Mouse (Mus musculus): ENCODE results near the gene Shc1. TPM values are rescaled to one million over a fixed set of nuclear protein-coding genes. Genes with fewer than 3 reads are reported as not detected.

Gene Shc1
- polyA plus RNA-seq, 1 experiment from 2014 or later, result 54.8 TPM

GRCm38 (mm10) chr3:89411490-89412393, 6.5 kb upstream of the Shc1 start, which contains the start of gene Flad1:
Flad1 (minus strand) TSS chr3:89411870.
- peak within 1 kb of the TSS; percentile 60 for H3K9ac ChIP-seq
- no peaks in the 10 kb centered on the region for H3K9me3 ChIP-seq (replicated peaks)
- 6% methylated on average over 28 of the region's 28 CpGs for WGBS
- no peaks in the 10 kb centered on the region for H3K27me3 ChIP-seq
- H3K4me1 ChIP-seq, result peaks cover 20% of the 10 kb centered on the region
- peak within 1 kb of the TSS; percentile 65 for H3K4me2 ChIP-seq (replicated peaks)
- H3K36me3 ChIP-seq, result peaks cover 25% of the 10 kb centered on the region
- H3K4me3 ChIP-seq, result peak within 1 kb of the TSS; percentile 44
- peak within 1 kb of the TSS; percentile 40 for H3K27ac ChIP-seq
- ATAC-seq (ENCODE audit: low FRiP score), result peak; percentile 100

GRCm38 (mm10) chr3:89416158-89416557, 2.1 kb upstream of the Shc1 start:
- Histone ChIP-seq H3K4me3 (no peak overlapping the region), H3K27me3 (no peaks in the 10 kb centered on the region), H3K9me3 (replicated peaks) (no peaks in the 10 kb centered on the region), H3K4me1 (peaks cover 32% of the 10 kb centered on the region), H3K27ac (no peak overlapping the region), H3K36me3 (peaks cover 25% of the 10 kb centered on the region), H3K4me2 (replicated peaks) (no peak overlapping the region), H3K9ac (no peak overlapping the region)
- 97% methylated on average over 8 of the region's 8 CpGs for WGBS
- ATAC-seq (ENCODE audit: low FRiP score), result no peak

GRCm38 (mm10) chr3:89417131-89417530, 1.1 kb upstream of the Shc1 start:
- H3K9ac ChIP-seq, result peak overlapping the region; percentile 60
- H3K4me2 ChIP-seq (replicated peaks), result peak overlapping the region; percentile 85
- peak overlapping the region; percentile 59 for H3K4me3 ChIP-seq
- no peak for ATAC-seq (ENCODE audit: low FRiP score)
- 36% methylated on average over 2 of the region's 2 CpGs for WGBS
- H3K27ac ChIP-seq, result peak overlapping the region; percentile 78; the same call in 1 of the 2 replicates
- H3K27me3 ChIP-seq, result no peaks in the 10 kb centered on the region
- H3K9me3 ChIP-seq (replicated peaks), result no peaks in the 10 kb centered on the region
- H3K36me3 ChIP-seq, result peaks cover 25% of the 10 kb centered on the region
- peaks cover 40% of the 10 kb centered on the region for H3K4me1 ChIP-seq

GRCm38 (mm10) chr3:89417840-89418169, 438 bp upstream of the Shc1 start:
- Histone ChIP-seq H3K27ac (peak overlapping the region; percentile 78), H3K4me1 (peaks cover 43% of the 10 kb centered on the region), H3K4me2 (replicated peaks) (peak overlapping the region; percentile 85), H3K9me3 (replicated peaks) (no peaks in the 10 kb centered on the region), H3K36me3 (peaks cover 25% of the 10 kb centered on the region), H3K27me3 (no peaks in the 10 kb centered on the region), H3K4me3 (peak overlapping the region; percentile 59), H3K9ac (peak overlapping the region; percentile 60)
- WGBS, result under 1% methylated on average over 20 of the region's 20 CpGs
- ATAC-seq (ENCODE audit: low FRiP score), result peak; percentile 47

- Histone ChIP-seq H3K4me3 (peak overlapping the region; percentile 59), H3K4me1 (peaks cover 46% of the 10 kb centered on the region), H3K36me3 (peaks cover 23% of the 10 kb centered on the region), H3K27me3 (no peaks in the 10 kb centered on the region), H3K9ac (peak overlapping the region; percentile 72), H3K4me2 (replicated peaks) (peak overlapping the region; percentile 85), H3K9me3 (replicated peaks) (no peaks in the 10 kb centered on the region), H3K27ac (peak overlapping the region; percentile 91)
- WGBS, result under 1% methylated on average over 16 of the region's 16 CpGs
- peak; percentile 20 for ATAC-seq (ENCODE audit: low FRiP score)
Observed at GRCm38 (mm10) chr3:89418861-89419250, 613 bp downstream of the Shc1 start.

- peak overlapping the region; percentile 91 for H3K27ac ChIP-seq
- H3K4me1 ChIP-seq, result peaks cover 46% of the 10 kb centered on the region
- no peaks in the 10 kb centered on the region for H3K9me3 ChIP-seq (replicated peaks)
- H3K4me2 ChIP-seq (replicated peaks), result peak overlapping the region; percentile 85
- 3% methylated on average over 9 of the region's 9 CpGs for WGBS
- no peaks in the 10 kb centered on the region for H3K27me3 ChIP-seq
- peak overlapping the region; percentile 72 for H3K9ac ChIP-seq
- ATAC-seq (ENCODE audit: low FRiP score), result no peak
- peaks cover 19% of the 10 kb centered on the region for H3K36me3 ChIP-seq
- H3K4me3 ChIP-seq, result peak overlapping the region; percentile 59
Observed at GRCm38 (mm10) chr3:89419571-89419970, 1.3 kb downstream of the Shc1 start.

GRCm38 (mm10) chr3:89419981-89420380, 1.7 kb downstream of the Shc1 start:
- H3K4me3 ChIP-seq, result peak overlapping the region; percentile 59
- no peaks in the 10 kb centered on the region for H3K9me3 ChIP-seq (replicated peaks)
- no peaks in the 10 kb centered on the region for H3K27me3 ChIP-seq
- peak overlapping the region; percentile 85 for H3K4me2 ChIP-seq (replicated peaks)
- H3K36me3 ChIP-seq, result peaks cover 19% of the 10 kb centered on the region
- 33% methylated on average over 3 of the region's 3 CpGs for WGBS
- H3K4me1 ChIP-seq, result peaks cover 46% of the 10 kb centered on the region
- peak overlapping the region; percentile 91 for H3K27ac ChIP-seq
- ATAC-seq (ENCODE audit: low FRiP score), result no peak
- H3K9ac ChIP-seq, result peak overlapping the region; percentile 72

- Histone ChIP-seq H3K4me1 (peaks cover 46% of the 10 kb centered on the region), H3K36me3 (peaks cover 21% of the 10 kb centered on the region), H3K27me3 (no peaks in the 10 kb centered on the region), H3K27ac (peak overlapping the region; percentile 67; the same call in 1 of the 2 replicates), H3K9me3 (replicated peaks) (no peaks in the 10 kb centered on the region), H3K9ac (no peak overlapping the region), H3K4me3 (no peak overlapping the region), H3K4me2 (replicated peaks) (peak overlapping the region; percentile 65)
- WGBS, result 72% methylated on average over 2 of the region's 2 CpGs
- ATAC-seq (ENCODE audit: low FRiP score), result no peak
Observed at GRCm38 (mm10) chr3:89420421-89420820, 2.2 kb downstream of the Shc1 start.

- Histone ChIP-seq H3K27me3 (no peaks in the 10 kb centered on the region), H3K27ac (peak overlapping the region; percentile 67), H3K4me1 (peaks cover 46% of the 10 kb centered on the region), H3K9ac (peak overlapping the region; percentile 64), H3K4me2 (replicated peaks) (peak overlapping the region; percentile 65), H3K4me3 (peak overlapping the region; percentile 38), H3K36me3 (peaks cover 13% of the 10 kb centered on the region), H3K9me3 (replicated peaks) (no peaks in the 10 kb centered on the region)
- WGBS, result 4% methylated on average over 11 of the region's 11 CpGs
- peak; percentile 24; the same call in 1 of the 2 replicates for ATAC-seq (ENCODE audit: low FRiP score)
Observed at GRCm38 (mm10) chr3:89421002-89421774, 2.9 kb downstream of the Shc1 start.

GRCm38 (mm10) chr3:89421810-89422473, 3.7 kb downstream of the Shc1 start:
- WGBS, result 5% methylated on average over 21 of the region's 22 CpGs
- ATAC-seq (ENCODE audit: low FRiP score), result no peak
- H3K4me1 ChIP-seq, result peaks cover 39% of the 10 kb centered on the region
- no peaks in the 10 kb centered on the region for H3K9me3 ChIP-seq (replicated peaks)
- H3K4me2 ChIP-seq (replicated peaks), result peak overlapping the region; percentile 65
- H3K27me3 ChIP-seq, result no peaks in the 10 kb centered on the region
- H3K36me3 ChIP-seq, result peaks cover 14% of the 10 kb centered on the region
- H3K27ac ChIP-seq, result peak overlapping the region; percentile 67
- H3K9ac ChIP-seq, result peak overlapping the region; percentile 64
- H3K4me3 ChIP-seq, result peak overlapping the region; percentile 38

GRCm38 (mm10) chr3:89422556-89423205, 4.4 kb downstream of the Shc1 start:
- H3K9ac ChIP-seq, result peak overlapping the region; percentile 64
- ATAC-seq (ENCODE audit: low FRiP score), result no peak
- WGBS, result 72% methylated on average over 6 of the region's 6 CpGs

More at GRCm38 (mm10) chr3:89422556-89423205, 4.4 kb downstream of the Shc1 start:
- Histone ChIP-seq H3K9me3 (replicated peaks) (no peaks in the 10 kb centered on the region), H3K27me3 (no peaks in the 10 kb centered on the region), H3K4me1 (peaks cover 34% of the 10 kb centered on the region), H3K36me3 (peaks cover 21% of the 10 kb centered on the region), H3K4me2 (replicated peaks) (peak overlapping the region; percentile 65), H3K27ac (peak overlapping the region; percentile 67; the same call in 1 of the 2 replicates), H3K4me3 (peak overlapping the region; percentile 38)

All from hindbrain, embryonic 12.5 days (tissue).